Mouse (Mus musculus): Measurements from ENCODE around the gene Fbxl20. TPM values are rescaled to one million over a fixed set of nuclear protein-coding genes. Genes with fewer than 3 reads are reported as not detected.

Fbxl20 gene
- polyA plus RNA-seq (2012; rRNA removed): 9.0 and 9.2 TPM in 2 replicates

DNA sequence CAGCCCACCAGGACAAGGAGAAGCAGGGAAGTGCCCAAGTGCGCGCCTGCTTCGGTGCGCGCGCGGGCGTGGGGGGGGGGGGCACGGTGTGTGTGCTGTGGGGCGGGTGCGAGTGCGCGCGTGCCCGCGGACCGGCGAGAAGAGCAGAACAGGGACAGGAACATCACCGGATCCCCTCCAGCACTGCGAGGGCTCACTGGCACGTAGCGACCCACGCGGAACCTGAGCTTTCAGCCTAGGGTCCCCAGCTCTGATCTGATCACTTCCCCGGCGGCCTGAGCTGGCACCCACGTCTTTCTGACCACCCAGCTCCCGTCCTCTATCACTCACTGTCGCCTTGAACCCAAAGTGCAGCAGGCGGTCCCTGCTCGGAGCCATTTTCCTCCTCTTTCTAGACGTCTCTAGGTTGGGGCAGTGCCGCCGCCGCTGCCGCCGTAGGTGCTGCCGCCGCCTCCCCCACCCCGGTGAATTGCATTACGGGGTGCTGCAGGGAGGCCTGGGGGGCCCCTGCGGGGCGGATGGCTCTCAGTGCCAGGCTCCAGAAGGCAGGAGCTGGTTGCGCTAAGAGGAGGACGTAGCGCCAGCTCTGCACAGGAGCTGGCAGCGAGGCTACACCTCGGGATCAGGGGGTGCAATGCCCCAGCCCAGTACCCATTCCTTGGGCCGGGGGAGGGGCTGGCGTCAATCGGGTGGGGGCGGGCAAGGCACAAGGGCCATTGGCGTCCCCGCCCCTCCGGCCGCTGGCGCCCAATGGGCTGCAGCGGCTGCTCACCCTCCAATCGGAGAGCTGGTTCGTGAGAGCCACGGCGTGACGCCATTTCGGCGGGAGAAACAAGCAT lies at the start of gene Fbxl20:
Gene Fbxl20 (minus strand): TSS at position 618 of the 839 bp plus-strand sequence.

GRCm38 (mm10) chr11:98192901-98193805 lies 43.0 kb upstream of the Fbxl20 start, which contains the start of gene Med1:
Gene Med1 (minus strand): TSS chr11:98193293.

DNA sequence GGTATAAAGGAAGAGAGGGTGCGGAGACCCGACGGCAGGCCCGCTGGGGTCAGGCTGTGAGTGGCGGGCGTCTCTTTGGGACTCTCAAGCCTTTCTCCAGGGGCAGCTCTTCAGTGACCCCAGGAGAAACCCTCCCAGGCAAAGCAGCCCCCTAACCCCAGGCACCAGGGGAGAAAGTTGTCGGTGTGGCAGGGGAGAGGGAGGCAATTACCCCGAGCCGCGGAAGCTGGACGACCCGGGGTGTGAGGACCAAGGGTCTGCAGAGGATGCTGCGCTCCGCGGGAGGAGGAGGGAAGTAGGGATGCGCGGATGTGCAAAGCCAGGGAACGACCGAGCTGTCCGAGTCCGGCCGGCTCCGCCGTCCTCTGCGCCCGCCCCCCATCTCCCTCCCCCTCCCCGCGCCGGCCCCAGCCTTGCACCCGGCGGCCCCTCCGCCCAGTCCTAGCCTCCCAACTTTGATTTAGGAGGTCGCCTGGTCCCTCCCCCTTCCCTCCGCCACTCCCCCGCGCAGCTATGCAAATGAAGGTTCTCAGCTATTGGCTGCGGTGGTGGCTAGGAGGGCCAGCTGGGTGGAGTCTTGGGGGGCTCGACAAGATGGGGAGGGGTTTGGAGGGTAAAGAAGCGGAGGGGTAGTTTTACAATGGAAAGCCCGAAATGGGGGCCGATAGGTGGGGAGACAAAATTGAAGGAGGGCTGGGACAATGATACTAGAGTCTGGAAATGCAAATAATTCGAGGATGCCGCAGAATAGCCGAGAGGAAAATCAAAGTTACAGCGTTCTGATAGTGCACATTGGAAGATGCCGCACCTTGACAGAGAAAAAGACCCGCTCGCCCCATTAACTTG lies 97.0 kb downstream of the Fbxl20 start, which contains the start of gene Stac2:
Gene Stac2 (minus strand): TSS at position 474 of the 846 bp plus-strand sequence.

Other genes starting within 250 kb of the Fbxl20 start
- 0.67 and 0.73 TPM in 2 replicates for gene Plxdc1, start 164.0 kb downstream of the Fbxl20 start, polyA plus RNA-seq (2012; rRNA removed)
- 0.55 and 0.78 TPM in 2 replicates for gene Arl5c, start 154.2 kb downstream of the Fbxl20 start, polyA plus RNA-seq (2012; rRNA removed)
- gene Cacnb1, start 127.4 kb downstream of the Fbxl20 start, polyA plus RNA-seq (2012; rRNA removed): 9.5 and 10.0 TPM in 2 replicates
- 123 and 146 TPM in 2 replicates for gene Rpl19, start 123.7 kb downstream of the Fbxl20 start, polyA plus RNA-seq (2012; rRNA removed)
- 0.22 and 0.30 TPM in 2 replicates for gene Stac2, start 96.9 kb downstream of the Fbxl20 start, polyA plus RNA-seq (2012; rRNA removed)
- gene Med1, start 42.9 kb upstream of the Fbxl20 start, polyA plus RNA-seq (2012; rRNA removed): 1.3 and 2.2 TPM in 2 replicates
- gene Cdk12, start 52.7 kb upstream of the Fbxl20 start, polyA plus RNA-seq (2012; rRNA removed): 2.0 and 3.1 TPM in 2 replicates
- not detected in 2 replicates for gene Neurod2, start 179.2 kb upstream of the Fbxl20 start, polyA plus RNA-seq (2012; rRNA removed)
- gene Ppp1r1b, start 198.0 kb upstream of the Fbxl20 start, polyA plus RNA-seq (2012; rRNA removed): 31.9 and 53.0 TPM in 2 replicates
- 48.4 and 53.8 TPM in 2 replicates for gene Stard3, start 208.0 kb upstream of the Fbxl20 start, polyA plus RNA-seq (2012; rRNA removed)
- 32.7 and 42.1 TPM in 2 replicates for gene Tcap, start 233.4 kb upstream of the Fbxl20 start, polyA plus RNA-seq (2012; rRNA removed)
- gene Pnmt, start 236.0 kb upstream of the Fbxl20 start, polyA plus RNA-seq (2012; rRNA removed): 0.16 TPM in 1 of 2 replicates, not detected in the other

Measured in stomach, adult 2 months (tissue).